Mouse (Mus musculus): ENCODE results near the gene Ksr1. TPM values are rescaled to one million over a fixed set of nuclear protein-coding genes. Genes with fewer than 3 reads are reported as not detected.

Ksr1 gene
- total RNA-seq, 2 experiments from 2014 or later: 10.4 to 11.9 TPM

DNA sequence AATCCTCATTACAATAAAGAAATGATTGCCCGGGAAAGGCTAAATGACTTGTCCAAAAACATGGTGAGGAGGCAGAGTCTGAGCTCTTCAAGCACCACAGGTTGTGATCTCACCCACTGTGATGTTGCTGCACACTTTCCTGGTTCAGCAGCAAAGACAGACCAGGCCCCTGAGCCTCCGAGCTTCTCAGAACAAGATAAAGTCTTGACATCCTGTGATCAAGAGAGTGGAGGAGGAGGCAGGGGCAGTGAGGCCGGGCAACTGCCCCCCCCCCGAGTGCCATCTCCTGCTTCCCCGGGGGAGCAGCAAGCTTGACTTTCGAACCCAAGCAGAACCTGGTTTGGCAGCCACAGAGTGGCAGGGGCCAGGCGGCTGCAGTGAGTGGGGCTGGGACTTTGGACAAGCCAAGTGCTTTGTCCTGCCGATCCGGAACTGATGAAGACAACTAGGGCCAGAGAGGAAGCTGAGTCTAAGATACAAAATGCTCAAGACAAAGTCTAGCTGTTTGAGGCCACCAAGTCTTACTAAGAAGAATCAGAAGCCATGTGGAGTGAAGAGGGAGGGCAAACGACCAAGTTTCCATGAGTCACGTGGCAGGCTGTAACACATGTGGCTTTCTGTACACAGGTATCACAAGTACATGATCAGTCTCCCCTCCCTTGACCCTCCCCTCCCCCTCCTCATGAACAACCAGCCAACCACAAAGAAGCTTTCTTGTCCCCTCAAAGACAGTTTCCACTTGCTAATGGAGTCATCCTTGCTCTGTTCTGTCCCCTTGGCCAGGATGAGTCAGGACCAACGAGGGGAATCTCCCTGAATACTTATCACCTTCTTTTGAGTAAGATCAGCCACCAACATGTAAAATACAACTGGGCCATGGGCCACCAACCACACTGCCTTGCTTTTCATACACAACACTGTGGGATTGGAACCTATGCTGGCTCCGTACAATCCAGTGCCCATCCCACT, 16.5 kb downstream of the Ksr1 start:
- intact Hi-C loops (cut with DNase I): no loop called here
- no peak for DNase-seq

DNA sequence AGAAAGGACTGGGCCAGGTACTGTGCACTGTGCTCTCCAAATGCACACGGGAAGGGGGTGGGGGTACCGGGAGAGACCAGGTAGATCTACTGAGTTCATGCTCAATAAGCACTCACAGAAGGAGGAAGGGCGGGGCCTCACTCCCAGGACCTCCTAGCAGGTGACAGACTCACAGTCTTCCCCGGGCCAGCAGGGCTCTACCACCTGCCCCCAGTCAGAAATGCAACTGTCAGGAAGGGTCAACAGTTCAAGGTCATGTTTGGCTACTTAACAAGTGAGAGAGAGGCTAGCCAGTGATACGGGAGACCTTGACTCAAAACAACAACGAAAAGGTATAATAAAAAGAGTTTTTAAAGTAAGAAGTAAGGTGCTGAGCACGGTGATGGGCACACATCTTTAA, 18.0 kb downstream of the Ksr1 start:
- intact Hi-C loops (cut with DNase I): no loop called here
- no peak for DNase-seq

DNA sequence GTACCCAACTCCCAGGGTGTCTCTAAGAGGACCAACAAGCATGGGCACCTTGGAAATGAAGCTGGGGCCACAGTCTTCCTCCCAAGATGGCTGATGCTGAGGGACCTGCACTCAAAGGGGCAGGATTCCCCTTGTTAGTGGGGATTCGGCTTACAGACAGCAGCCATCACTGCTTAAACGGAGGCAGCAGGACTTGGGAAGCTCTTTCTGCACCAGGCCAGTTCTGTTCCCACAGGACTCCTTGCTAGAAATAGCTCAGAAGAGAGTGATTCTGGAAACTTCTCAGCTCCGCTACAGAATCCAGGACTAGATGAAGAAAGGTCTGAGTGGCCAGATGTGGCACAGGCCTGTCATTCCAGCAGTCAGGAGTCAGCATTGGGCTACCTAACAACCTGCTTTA, 19.2 kb downstream of the Ksr1 start:
- intact Hi-C loops (cut with DNase I): no loop called here
- no peak for DNase-seq

DNA sequence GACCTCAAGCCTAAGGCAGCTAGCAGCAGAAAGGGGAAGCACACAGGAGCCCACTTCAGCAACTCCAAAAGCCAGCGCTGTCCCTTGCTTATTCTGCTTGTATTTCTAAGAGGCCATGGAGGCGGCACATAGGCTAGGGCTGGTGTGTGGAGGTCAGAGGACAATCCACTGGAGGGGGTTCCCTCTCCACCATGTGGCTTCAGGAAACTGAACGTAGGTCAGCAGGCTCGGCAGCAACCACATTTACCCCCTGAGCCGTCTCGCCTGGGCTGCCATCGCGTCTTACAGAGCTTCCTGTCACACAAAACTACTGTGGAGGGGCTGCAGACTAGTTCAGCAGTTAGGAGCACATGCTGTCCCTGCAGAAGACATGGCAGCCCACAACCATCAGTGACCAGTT, 20.4 kb downstream of the Ksr1 start:
- intact Hi-C loops (cut with DNase I): no loop called here
- DNase-seq: no peak

DNA sequence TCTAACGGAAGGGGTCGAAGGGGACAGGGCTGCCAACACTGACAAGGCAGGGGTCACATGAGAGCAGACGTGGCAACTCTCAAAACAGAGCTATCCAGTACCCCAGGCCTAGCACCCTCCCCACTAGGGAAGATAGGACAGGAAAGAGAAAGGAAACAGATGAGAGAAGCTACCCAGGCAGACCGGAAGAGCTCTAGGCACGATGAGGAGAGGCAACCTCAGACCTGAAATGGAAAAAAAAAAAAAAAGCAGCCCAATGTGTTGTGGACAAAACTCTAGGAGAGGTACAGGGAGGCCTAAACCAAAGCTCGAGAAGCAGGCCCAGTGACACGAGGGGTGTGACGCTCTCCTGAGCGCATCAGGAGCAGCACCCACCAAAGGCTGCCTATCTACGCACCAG, 23.7 kb downstream of the Ksr1 start:
- DNase-seq: no peak

DNA sequence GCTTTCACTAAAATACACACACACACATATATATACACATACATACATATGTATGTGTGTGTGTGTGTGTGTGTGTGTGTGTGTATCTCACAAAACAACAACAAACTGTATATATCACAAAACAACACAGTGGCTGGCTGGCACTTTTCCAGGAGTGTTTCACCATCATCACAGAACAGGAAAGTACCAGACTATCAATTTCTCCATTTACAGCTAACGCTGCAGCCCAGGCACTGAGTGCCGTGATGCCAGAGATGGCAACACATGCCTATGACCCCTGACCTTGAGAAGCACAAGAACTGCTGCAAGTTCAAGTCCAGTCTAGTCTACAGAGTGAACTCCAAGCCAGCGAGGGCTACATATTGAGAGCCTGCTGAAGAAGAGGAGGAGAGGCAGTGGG, 26.1 kb downstream of the Ksr1 start:
- intact Hi-C loops (cut with DNase I): no loop called here
- DNase-seq: no peak

More for the DNA sequence above, 23.7 kb downstream of the Ksr1 start:
- intact Hi-C loops (cut with DNase I): no loop called here

DNA sequence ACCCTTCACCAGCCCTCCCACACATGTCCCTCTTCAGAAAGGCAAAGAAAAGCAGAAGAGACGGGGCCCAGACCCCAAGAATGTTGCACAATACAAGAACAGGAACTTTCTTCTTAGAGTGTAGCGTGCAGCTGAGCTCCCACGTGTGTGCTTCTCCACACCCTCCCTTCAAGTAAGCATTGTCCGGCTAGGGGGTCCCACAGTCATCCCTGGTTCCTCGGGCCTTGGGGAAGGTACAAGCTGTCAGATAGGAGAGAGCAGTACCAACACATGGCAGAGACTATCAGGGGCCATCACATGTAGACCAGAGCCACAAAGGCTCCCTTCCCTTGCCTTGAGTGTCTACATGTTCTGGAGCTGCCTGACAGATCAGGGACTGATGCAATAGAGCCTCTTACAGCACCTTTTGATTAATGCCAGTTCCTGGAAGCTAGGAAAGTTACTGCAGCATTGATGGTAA, 27.3 kb downstream of the Ksr1 start:
- intact Hi-C loops (cut with DNase I): no loop called here
- no peak for DNase-seq

DNA sequence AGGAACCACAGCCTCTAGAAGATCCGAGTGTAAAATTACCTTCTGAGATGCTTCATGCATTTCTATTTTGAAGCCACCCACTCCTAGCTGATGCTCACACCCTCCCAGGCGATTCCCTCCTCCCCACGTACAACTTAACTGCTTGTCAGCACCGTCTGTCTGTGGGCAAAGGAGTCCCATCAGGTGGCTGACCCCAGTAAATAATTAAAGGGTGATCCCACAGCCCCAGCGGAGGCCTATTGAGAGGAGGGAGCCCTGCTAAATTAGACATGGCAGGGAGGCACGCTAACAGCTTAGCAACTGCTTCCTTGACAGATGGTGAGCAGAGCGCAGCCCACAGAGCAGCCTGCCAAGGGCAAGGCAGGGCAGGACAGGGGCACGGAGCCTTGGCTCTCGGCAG, 29.5 kb downstream of the Ksr1 start:
- no peak for DNase-seq
- intact Hi-C loops (cut with DNase I): no loop called here

DNA sequence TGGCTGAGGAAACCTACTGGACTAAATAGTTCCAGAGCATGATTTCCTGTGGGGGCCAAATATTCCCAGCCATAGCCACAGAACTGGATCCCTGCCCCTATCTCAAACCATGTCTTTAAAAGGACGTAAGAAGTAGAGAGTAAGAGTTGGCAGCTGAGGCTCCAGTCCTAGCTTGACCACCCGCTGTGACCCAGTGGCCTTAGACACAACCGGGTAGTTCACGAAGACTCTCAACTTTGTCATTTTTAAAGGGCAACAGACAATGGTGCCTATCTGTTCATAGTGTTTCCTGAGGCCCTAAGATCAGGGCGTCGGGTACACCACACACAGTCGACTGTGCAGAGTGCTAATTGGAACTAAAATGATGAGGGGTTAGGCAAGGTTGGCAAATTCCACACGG, 30.5 kb downstream of the Ksr1 start:
- DNase-seq: no peak
- intact Hi-C loops (cut with DNase I): no loop called here

DNA sequence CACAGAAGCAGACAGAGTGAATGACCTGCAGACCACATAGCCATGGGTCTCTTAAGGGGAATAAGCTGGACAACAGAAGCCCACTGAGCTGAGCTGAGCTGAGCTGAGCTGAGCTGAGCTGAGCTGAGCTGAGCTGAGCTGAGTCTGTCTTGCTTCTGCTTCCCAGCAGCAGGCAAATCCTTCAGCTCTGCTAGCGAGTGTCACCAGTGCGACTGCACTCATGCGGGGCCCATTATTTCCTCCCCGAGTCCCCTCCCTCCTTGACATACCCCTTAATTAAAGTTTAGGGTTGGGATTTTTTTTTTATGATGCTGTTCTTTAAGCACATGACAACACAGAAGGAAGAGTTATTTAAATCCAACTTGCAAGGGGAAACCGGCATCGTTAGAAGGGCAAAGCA, 32.1 kb downstream of the Ksr1 start:
- intact Hi-C loops (cut with DNase I): no loop called here
- DNase-seq: no peak

DNA sequence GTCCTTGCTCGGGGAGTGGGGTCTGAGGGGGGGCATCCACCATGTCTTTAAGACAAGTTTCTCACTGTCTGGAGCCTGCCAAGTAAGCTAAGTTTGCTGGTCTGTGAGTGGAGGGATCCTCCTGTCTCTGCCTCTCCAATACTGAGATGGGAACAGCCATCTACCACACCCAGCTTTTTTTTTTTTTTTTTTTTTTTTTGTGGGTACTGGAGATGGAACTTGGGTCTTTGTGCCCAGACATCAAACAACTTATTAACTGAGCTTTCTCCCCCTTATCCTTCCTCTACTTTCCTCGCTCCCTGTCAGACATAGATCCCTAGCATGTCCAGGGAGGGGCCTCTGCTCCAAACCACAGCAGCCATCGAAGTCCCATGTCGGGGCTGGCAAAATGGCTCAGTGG, 32.8 kb downstream of the Ksr1 start:
- intact Hi-C loops (cut with DNase I): loop anchor here (2.0 kb wide), 2 partner anchors 33 to 83 kb away; partner anchors contain the start of gene Ksr1
- no peak for DNase-seq

DNA sequence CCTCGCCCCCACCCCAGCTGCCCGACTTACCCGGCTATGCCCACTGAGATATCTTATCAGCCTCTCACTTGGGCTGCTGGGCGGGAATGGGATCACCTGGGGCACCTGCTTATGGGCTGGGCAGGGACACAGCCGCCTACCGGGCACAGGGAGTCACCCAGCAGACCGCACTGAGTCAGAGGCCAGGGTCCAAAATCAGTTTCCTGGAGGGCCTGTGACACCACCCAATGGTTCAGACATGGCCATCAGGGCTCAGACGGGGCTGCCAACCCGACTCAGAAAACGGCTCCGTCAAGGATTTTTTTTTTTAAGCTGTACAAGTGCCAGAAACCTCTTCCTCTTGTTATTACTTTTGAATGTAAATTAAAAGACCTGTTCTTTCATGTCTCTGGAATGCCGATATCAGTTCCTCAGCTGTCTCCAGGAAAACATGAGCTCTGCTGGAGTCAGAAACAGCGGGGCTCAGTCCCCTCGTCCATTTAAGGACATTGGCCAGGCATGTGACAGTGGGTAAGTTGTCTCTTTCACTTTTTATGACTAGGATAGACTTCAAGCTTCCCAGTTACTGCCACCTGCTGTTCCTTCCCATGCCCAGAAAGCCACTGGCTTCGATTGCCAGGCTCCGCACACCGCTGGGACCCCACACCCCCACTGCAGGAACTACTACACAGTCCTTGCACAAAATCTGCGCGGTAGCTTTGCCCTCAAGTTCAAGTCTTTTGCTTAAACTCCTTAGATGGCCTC, 33.5 kb downstream of the Ksr1 start:
- intact Hi-C loops (cut with DNase I): loop anchor here (2.0 kb wide), 2 partner anchors 34 to 82 kb away; partner anchors contain the start of gene Ksr1
- no peak for DNase-seq

DNA sequence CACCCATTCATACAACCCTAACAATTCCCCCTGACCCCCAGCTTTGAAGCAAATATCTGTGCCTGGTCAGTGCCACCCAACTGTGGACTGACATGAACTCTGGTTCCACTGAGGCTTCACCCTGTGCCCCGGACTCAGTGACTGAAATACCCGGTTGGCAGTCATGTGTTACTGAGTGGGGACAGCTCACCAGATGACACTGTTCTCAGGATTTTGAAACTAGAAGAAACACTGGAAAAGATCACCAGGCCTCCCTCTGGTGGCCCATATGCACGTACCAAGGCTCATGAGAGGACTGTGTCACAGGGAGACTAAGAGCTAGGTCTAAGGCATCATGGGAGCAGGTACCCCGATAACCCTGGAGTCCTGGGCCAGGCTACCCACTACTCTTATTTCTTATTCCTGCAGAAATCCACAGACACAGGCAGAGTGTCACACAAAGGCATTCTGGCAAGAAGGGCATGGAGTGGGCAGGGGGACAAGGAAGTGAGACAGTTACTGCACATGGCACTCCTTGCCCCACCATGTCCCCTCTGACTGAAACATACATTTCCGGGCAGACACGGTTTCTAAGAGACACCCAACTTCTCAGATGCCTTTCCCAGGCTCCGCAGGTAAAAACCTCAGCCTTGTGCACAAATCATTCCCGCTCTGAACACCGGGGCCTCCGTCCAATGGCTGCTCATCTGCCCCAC, 34.2 kb downstream of the Ksr1 start:
- DNase-seq: no peak

DNA sequence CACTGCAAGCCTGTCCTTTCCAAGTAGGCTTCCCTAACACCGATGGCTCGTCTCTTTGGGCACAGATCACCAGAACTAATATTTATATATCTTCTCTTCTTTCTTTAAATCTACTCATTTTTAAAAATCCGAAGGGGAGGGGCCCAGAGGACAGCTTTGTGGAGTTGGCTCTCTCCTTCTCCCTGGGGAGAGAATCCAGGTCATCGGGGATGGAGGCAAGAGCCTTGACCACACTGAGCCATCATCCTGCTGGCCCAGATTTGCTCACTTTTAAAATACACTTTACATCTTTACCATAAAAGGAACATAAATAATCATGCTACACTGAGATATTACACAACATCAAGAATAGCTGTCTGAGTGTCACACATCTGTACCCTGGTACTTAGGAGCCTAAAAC, 35.8 kb downstream of the Ksr1 start:
- DNase-seq: no peak
- intact Hi-C loops (cut with DNase I): no loop called here

More for the DNA sequence above, 34.2 kb downstream of the Ksr1 start:
- intact Hi-C loops (cut with DNase I): loop anchor here (2.0 kb wide), 2 partner anchors 35 to 81 kb away; partner anchors contain the start of gene Ksr1

DNA sequence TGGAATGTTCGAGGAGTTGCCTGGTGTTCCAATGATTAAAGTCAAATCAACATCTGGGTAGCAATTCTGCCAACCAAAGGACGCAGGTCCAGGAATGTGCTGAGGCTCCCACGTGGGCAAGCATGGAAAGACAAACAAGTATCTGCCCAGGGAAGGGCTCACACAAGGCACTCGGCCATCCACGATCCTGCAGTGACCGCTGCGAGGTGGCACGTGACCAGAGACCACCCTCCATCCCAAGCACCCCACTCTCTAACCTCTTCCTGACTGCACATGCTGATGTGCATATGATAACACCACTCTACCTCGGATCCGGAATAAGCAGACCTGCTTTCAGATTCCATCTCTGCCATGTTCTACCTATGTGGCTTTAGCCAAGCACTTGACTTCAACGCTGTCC, 38.3 kb downstream of the Ksr1 start:
- DNase-seq: no peak
- intact Hi-C loops (cut with DNase I): no loop called here

DNA sequence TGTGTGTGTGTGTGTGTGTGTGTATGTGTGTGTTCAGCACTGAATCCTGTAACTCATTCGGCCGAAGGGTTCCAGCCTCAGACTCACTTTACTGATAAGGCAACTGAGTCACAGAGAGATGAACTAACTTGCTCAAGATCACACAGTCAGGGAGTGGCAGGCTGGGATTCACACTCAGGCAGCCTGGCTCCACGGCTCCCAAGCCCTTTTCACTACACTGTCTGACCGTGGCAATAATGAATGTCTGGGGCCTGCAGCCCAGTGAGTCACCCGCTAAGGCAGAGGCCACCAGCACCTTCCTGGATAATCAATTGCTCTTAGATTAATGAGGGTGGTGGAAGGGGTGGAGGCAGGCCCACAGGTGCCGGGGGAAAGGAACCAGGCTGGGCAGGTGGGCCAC, 41.2 kb downstream of the Ksr1 start:
- no peak for DNase-seq
- intact Hi-C loops (cut with DNase I): no loop called here

DNA sequence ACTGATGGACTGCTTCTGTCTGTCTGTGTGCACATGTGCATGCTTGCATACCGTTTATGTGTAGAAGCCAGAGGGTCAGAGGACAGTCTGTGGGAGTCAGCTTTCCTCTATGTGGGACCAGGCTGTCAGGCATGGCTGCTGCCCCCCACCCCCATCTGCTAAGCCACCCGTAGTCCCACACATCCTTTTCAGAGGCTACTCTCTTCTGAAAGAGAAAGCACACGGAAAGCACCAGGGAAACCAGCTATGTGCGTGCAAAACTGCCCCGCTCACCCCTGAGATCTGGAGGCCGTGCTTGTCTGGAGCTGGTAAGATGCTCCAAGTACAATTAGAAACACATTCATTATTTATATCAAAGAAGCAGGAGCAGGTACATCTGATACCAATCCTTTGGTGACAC, 41.7 kb downstream of the Ksr1 start:
- no peak for DNase-seq
- intact Hi-C loops (cut with DNase I): no loop called here

DNA sequence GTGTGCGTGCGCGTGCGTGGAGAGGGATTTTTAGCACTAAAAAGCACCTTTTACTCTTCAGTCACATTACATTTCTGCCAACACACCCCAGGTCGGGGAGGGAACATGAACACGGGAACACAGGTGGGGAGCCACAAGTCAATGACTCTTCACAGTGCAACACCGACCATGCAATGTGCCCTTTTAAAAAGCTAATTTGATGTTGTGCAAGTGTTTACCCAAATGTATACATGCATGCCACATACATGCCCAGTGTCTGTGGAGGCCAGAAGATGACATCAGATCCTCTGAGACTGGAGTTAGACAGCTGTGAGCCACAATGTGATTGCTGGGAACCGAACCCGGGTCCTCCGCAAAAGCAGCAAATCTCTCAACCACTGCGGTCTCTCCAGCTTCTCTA, 42.1 kb downstream of the Ksr1 start:
- no peak for DNase-seq
- intact Hi-C loops (cut with DNase I): no loop called here

DNA sequence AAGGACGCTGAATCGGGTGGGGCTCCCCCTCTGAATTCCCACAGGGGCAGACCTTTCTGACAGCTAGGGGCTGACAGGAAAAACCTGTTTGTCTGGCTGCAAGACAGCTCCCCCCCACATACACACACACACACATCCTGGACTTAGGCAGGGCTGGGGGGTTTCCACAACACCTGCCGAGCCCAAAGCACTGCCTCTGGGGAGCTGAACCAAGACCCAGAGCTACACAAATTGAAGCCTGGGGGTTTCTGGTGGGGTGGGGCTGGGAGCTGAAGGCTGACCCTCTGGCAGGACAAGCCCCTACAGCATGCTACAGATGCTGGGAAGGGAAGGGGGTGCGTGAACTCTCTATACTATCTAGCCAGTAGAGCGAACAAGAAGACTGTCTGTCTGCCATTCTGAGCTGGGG, 42.7 kb downstream of the Ksr1 start:
- no peak for DNase-seq
- intact Hi-C loops (cut with DNase I): no loop called here

DNA sequence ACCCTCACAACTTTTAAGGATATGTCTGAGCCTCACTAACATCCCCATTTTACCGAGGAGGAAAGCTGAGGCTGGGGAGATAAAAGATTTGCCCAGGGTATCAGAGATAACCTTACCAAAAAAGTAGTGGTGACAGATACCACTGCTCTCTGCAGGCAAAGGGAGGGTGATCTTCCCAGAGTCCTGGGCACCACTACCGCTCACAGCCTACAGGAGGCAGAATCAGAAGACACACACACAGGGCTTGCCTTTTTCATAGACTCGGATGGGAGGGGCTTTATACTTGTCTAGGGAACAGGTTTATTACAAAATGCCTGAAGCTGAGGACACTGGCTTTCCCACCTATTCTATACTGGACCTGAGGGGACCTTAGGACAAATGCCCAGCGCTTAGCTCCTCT, 43.9 kb downstream of the Ksr1 start:
- no peak for DNase-seq
- intact Hi-C loops (cut with DNase I): no loop called here

DNA sequence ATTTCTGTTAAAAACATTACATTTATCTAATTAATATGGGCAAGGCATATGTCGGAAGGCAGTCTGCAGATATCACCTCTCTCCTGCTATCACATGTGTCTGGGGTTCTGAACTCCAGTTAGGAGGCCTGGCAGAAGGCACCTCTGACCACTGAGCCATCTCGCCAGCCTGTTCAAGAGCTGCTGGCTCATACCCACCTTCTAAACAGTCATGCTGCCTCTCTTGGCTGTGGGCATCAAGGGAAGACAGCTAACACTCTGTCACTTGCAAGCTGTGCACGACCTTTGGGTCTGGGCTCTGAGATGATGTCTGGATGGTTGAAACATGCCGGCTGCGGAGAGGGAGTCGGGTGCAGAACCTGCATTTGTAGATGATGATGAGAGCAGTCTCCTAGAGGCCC, 44.6 kb downstream of the Ksr1 start:
- intact Hi-C loops (cut with DNase I): no loop called here

More for the DNA sequence above, 44.6 kb downstream of the Ksr1 start:
- no peak for DNase-seq
